Mouse (Mus musculus) thymus, postnatal 4 days (tissue): ENCODE measurements at regions not wholly inside any gene's neighbourhood (a gene's known extent, or its start where the extent isn't known, plus 50 kb on each side); places are given as distances from the start of the nearest gene placed in this dataset.

ENCODE experiments used
- DNase-seq: peaks from one replicate; pipeline ENCODE4 v3.0.0; 2021

DNA sequence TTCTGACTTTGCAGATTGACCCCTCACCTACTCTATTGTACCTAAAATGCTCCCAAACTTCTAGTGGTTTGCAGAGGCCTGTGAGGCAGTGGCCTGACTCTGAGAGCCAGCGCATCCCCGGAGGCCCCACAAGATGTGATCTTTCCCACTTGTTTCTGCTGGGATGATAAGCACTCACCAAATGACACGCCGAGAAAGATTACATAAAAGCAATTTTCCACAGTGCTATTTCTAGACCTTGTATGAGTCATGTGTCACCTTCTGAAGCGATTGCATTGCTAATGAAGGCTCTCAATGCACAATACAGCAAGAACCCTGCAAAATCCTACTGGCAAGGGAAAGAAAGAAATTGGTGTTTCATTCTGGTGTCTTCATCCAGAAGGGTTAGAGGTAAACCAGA, 97.8 kb upstream of the Cd180 start:
- DNase-seq: no peak

DNA sequence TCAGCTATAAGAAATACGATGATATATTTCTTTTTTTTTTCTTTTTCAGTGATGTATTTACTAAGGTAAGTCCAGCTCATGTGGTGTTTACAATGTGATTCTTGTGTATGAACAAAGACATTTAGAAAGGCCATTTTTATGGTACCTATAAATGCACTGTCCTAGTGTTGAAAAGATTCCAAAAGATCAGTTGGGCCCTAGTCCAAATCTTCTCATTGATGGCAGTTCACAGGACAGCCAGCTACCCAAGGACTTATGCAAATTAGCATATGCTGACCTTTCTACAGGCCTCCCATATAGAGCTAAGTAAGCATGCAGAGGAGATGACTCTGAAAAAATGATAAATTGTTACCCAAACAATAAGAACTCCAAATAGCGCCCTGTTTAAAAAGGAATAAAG, 97.3 kb upstream of the Cd180 start:
- DNase-seq: no peak

DNA sequence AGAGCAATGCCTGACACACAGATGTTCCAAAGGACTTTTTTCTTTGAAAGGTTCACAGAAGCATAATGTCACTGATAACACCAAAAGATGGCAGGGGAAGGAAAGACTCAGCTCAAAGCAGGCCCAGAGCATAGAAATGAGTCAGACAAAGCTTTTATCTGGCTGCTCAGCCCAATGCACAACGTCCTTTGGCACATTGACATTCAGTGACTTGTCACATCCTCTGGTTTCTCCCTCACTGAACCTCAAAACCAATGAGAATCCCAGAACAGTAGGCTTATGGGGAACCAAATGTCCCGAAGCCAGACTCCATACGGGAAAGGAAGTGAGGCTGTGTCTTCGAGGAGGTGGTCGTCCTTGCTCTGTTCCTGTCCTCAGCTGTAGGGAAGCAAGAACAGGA, 95.2 kb upstream of the Cd180 start:
- no peak for DNase-seq

DNA sequence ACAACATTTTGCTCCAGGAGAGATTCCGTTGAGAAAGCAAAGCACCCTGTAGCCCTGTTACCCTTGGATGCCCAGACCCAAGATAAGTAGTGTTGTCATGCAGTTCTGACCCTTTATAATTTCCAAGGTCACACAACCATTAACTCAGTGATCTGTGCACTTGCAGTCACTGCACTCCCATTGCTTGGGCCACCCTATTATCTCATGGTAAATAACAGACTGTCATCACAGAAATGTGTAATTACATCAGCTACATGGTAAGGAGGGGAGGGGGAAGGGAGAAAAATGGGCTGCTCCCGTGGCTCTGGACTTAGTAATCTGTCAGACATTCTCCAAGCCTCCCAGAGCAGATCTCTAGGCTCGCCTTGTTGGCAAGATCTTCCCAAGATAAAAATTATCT, 93.8 kb upstream of the Cd180 start:
- no peak for DNase-seq

DNA sequence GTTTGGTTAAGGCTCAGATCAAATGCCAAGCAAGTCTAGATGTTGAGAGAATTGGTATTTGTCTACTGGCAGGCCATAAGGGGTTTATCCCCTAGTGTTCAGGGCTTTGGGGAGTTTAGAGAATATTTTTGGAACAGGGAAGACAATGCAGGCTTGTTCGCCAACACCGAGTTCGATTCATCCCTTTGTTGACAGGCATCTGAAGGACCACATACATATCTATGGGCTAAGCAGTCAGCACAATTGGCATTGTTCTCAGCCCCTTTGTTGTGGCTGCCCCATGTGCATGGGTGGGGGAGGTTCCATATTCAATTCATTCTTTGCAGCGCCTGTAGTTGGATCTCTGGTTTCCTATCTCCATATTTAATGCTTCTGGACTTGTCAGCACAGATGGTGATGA, 93.3 kb upstream of the Cd180 start:
- no peak for DNase-seq

DNA sequence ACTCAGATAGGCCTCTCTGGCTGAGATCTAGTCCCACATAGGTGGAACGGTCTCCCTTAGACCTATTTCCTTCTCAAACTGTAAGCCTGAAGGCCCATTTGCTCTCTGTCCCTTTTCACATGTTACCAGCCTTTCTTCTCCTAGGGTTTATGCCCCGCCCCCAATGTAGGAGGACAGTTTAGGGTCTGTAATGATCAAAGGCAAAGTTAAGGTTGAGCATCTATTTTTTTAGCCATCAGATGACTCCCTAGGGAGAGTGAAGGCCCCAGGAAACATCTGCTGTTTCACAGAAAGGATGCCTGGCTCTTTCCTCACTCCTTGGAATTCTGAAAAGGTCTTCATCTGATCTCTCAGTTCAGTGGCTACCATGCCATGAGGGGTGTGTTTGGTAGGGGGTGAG, 68.9 kb upstream of the Cd180 start:
- DNase-seq: no peak

DNA sequence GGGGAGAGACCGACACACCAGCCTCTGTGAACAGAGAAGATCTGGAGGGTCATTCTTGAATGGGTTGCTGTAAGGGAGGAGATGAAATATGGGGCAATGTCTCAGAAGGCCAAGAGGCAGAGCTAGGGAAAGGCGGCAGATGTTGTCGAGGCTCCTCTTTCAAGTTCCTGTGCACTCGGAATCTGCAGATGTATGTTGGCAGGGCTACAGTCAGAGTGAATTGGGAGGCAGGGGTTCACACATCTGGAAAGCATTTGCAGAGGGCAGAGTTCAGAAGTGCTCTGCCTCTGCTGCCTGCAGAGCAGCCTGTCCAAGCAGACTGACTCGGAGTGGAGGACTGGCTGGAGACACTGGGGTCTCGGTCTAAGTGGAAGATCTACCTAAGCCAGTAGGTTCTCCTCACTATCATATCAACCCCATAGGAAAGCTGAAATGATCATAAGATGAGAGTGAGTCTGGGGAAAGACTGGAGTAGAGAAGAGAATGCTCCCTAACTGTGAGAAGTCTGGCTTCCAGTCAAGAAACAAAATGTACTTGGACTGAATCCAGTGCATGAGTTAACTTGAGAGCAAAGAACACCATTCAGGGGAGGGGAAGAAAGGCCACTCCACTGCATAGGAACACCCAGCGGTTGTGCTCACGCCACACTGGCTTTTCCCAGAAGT, 68.1 kb upstream of the Cd180 start:
- DNase-seq: no peak

DNA sequence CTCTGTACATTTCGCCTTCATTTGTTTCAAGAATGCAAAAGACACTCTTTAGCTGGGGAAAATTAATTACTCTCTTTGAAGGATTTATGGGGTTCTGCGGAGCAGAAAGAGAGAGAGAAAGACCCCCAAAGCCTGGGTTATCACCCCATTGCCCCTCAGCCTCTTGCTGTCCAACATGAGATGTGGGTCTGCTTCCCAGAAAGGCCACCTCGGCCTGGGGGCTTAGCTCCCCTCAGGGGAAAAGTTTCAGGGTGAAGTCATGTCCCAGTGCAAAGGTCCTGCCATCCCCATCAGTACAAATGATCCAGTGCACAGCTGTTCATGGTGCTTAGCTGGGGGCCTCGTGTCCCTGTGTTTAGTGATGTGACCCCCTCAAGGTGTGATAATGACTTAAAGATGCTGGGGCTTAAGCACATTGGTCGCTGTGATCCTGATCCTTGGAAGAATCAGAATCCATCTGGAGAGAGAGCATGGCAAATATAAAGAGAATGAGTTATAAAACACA, 67.5 kb upstream of the Cd180 start:
- DNase-seq: no peak

DNA sequence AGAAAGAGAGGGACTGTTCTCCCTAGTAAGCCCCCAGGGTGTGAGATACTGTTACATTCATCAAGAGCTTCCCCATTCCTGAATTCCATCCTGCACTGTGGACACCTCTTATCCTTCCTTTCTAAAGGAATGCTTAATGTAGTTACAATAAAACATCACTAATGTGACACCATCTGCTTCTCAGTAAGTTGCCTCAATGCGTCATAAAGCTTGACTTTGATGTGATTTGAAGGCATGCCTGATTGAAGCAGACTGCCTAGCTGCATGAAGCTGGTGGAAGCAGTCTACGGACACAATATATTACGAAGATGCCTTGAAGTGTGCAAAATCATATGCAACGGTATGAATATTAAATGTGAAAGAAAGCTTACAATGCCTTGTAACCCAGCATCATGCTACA, 65.6 kb upstream of the Cd180 start:
- no peak for DNase-seq

DNA sequence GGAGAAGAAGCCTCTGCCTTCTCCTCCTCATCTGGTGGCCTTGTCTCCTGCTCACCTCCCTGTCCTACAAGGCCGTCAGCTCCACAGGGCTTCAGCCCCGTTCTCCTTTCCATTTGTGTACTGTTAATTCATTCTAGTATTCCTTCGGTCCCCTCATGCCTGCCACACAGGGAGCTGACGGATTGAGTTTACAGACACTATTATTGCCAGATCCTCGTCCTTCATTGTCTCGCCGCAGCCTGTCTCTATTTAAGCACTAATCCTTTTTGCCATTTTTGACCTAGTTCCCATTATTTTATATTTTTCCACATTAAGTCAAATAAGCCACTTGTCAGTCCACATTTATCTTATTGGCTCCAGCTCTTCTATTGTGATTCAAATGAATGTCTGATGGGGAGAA, 64.2 kb upstream of the Cd180 start:
- DNase-seq: no peak

DNA sequence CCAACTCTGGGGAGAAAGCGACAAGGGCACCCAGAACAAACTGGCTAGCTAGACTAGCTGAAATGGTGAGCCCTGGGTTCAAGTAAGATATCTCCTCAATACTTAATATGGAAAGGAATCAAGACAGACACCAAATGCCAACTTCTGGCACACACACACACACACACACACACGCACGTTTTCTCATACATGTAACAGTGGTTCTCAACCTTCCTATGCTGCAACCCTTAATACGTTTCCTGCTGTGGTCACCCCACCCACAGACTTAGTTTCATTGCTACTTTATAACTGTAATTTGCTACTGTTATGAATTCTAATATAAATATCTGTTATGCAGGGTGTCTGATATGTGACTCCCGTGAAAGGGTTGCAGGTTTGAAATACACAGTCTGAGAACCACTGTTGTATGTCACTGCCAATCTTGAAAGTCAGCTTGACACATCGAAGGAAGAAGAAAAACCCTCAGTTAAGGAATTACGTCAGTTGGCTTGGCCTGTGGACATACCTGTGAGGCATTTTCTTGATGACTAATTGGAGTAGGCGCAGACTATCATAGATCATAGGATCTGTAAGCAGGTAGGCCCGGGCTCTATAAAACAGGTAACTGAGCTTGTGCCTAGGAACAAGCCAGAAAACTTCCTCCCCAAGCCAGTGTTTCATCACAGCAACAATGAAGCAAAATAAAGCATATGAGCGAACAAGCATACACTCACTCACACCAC, 59.0 kb upstream of the Cd180 start:
- no peak for DNase-seq

DNA sequence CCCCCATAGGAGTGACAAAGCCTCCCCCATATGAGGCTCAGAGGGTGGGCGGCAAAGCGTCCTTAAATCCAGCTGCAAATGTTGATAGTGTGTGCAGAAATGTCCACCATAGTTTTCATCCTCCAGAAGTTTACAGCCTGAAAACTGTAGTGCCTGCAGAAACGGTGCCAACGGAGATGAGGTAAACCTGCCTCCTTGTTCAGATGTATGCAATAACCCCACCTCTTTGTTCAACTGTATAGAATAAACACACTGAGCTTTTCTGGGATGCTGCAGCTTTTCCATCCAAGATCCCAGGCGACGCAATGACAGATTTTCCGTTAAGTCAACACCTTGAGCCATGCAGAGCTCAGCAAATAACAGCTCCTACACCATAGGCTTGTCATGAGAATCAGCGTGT, 57.3 kb upstream of the Cd180 start:
- DNase-seq: no peak

DNA sequence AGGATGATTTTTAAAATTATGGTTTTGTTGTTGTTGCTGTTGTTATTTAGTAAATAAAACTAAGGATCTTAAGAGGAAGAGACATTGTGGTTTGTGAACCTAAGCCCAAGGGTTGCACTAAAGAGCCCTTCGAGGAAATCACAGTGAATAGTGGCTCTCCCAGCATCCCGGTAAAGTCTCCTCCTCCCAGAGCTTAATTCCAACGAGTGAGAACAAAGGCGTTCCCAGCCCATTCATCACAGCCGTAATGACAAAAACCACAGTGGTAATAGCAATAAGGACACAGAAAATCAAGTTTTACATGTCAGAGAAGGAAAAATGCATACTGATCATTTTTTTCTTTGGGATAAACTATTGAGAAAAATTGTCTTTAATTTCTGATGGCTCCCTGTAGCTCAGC, 56.3 kb upstream of the Cd180 start:
- no peak for DNase-seq

DNA sequence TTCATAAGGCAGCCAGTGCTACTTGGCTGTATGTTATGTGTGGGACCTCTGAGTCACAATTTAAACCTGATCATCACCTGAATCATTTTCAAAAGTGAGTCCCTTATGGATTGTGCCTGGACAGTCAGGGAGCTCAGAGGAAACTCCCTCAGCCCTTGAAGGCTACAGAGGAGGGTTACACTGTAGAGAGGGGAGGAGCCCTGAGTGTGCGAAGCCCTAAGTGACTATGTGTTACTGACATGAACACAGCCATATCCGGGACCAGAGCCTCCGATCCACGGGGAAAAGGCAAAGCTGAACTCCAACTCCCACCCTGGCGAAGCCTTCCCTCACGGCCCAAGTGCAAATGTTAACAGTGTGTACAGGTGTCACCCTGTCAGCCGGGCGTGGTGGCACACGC, 53.7 kb upstream of the Cd180 start:
- no peak for DNase-seq

DNA sequence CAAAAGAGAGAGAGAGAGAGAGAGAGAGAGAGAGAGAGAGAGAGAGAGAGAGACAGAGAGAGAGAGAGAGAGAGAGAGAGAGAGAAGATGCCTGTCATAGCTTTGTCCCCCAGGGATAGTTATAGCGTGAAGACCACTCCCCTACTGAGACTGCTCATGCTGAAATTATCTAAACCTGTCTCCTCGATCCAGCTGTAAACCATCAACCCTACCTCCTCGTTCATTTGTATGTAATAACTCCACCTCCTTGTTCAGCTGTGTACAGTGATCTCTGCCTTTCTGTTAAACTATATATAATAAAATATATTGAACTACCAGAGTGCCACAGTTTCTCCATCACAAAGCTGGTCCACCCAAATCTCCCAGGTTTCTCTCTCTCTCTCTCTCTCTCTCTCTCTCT, 53.2 kb upstream of the Cd180 start:
- no peak for DNase-seq
